Mouse (Mus musculus): ENCODE measurements around the gene Spem2. TPM values are rescaled to one million over a fixed set of nuclear protein-coding genes. Genes with fewer than 3 reads are reported as not detected.
A peak's percentile ranks its signal among the peaks of the same experiment; 100 is the strongest.
"Not testable (repeated sequence)": the region's sequence is repeated elsewhere in the genome, so short reads cannot be mapped to it uniquely, and the experiment has no call there.

The Spem2 gene
- total RNA-seq (2021) = not detected

- no peak for DNase-seq
Observed at GRCm38 (mm10) chr11:69818365-69818764, at the start of gene Spem2. Spem2 (minus strand) TSS chr11:69818465.

GRCm38 (mm10) chr11:69867335-69867734 is 49.1 kb upstream of the Spem2 start:
- DNase-seq = no peak

DNA sequence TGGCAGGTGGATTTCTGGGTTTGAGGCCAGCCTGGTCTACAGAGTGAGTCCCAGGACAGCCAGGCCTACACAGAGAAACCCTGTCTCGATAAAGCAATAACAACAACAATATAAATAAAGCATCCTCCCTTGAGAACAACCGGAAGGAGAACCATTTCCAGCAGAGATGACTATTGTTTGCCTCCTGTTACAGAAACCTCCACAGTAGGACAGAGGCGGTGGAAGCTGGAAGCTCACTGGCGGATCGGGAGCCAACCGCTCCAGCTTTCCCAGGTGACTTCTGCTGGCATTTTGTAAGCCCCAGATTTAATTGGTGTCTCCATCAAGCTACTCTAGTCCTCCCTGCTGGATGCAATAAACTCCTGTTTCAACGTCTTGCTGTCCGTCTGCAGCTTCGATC is 47.3 kb upstream of the Spem2 start:
- DNase-seq = no peak

DNA sequence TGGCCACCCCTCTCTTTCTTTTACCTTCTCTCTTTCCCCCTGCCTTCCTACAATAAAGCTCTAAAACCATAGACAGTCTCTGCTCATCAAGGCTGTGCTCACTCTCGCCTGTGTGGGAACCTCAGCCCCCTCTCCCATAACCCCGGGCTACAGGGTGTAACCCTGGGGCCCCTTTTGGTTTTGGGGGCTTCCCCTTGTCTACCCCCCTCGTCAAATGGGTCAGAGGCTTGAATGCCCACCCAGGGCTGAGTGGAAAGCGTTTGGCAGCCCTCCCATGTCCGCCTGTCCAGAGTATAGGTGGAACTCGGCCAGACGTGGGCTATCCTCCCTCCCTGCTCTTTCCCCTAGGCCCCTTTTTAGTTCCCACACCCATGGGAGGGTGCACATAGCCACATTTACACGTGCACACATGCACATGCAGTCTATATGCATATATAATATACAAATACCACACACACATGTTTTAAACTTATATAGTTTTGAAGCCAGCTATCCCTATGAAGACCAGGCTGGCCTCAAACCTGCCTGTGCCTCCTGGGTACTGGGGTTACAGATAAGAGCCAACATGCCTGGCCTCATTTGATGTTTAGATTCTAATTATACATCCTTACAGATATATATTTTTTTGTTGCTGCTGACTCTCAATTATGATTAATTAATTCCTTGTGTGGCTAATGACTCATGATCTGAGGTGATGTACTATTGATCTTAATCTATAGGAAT is 46.0 kb upstream of the Spem2 start:
- DNase-seq = no peak

- DNase-seq = not testable (repeated sequence)
Observed at GRCm38 (mm10) chr11:69863729-69864128, 45.5 kb upstream of the Spem2 start.

- DNase-seq = no peak
Observed at GRCm38 (mm10) chr11:69858113-69858998, 40.1 kb upstream of the Spem2 start, which contains the start of gene Tnk1. Tnk1 (minus strand) TSS chr11:69858730.

DNA sequence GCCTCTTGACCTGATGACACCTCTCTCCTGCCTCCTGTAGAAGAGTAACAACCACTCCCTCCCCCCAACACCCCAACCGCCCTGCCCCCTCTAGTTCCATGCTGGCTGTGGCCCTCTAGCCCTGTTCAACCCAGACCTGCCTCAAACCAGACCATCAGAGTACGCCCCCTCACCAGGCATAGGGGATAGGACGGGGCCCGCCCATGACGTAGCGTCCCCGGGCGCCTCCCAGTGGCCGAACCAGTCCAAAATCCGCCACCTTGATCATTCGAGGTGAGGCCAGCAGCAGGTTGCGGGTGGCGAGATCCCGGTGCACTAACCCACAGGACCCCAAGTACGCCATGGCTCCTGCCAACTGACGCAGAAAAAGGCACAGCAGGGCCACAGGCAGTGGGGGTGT is 37.1 kb upstream of the Spem2 start:
- DNase-seq = peak; percentile 63

DNA sequence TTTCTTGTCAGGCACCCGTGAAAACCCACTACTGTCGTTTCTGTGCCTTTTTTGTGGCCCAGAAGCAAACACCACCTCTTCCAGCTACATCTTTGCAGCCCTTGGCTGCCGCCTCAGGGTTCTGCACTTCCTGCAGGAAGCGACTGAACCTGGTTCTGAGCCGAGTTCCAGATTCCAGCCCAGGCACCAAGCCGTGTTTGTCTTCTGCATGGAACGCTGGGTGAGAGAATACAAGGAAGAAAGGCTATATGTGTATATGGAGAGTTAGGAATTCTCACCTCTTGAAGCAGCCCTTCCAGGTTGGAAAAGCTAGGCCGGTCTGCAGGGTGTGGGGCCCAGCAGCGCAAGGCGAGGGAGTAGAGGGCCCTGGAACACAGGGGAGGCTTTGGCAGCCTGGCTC is 36.4 kb upstream of the Spem2 start:
- DNase-seq = no peak

DNA sequence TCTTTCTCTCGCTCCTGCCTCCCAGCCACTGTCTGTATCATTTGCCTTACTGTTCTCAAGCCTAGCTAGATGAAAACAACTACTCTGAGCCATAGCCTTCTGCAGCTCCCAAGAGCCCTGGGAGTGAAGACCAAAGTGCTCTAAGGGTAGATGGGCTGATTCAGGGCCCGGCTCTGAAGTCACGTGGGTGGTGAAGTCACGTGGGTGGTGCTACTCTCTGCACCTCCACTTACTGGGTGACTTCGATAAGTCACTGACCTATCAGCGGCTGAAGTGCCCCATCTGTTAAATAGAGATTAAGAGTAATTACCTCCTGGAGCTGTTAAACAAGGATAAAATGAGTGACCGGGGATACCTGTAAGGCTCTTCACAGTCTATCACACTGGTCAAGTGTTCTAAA is 35.7 kb upstream of the Spem2 start:
- no peak for DNase-seq

DNA sequence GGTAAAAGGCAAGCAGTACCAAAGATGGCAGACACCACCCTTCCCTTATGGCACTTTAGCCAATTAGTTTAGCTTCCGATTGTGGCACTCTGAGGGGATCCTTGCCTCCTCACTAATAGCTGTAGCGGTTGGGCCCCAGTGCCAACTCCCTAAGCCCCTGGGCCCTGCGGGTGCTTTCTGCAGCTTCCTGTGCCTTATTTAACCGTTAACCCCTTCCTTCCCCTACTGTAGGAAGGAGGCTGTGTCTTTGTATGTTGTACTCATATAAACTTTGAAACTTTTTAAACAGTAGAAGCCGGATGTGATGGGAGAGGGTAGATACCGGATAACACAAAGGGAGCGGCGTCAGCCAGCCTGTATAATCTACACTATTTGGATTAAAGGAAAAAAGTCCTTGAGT is 32.5 kb upstream of the Spem2 start:
- no peak for DNase-seq

DNA sequence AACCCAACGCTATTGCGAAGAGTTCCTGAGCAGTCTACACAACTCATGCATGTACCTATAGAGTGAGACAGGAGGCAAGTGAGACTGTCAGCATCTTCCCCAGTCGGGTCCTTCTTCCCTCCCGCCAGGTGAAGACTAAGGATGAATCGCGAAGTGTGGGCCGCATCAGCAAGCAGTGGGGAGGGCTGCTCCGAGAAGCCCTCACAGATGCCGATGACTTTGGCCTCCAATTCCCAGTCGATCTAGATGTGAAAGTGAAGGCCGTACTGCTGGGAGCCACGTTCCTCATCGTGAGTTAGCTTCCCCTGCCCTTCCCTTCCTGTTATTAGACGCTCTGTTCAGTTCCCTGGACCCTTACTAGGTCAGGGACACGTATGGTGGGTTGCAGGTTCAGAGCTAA is 31.6 kb upstream of the Spem2 start:
- DNase-seq = no peak

- DNase-seq = no peak
Observed at GRCm38 (mm10) chr11:69849128-69849527, 30.9 kb upstream of the Spem2 start.

DNA sequence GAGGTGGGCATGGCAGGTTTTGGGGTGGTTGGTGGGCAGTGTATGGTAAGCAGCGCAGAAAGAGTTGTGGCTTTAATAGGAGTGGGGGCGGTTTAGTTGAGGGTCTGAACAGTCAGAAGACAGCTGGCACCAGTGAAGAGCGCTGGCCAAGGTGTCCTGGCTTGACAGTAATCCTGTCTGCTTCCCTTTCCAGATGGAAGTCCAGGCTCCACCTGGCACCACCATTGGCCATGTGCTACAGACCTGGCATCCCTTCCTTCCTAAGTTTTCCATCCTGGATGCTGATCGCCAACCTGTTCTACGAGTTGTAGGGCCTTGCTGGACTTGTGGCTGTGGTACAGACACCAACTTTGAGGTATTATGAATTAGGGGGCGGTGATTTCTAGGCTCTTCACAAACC is 29.8 kb upstream of the Spem2 start:
- DNase-seq = no peak

DNA sequence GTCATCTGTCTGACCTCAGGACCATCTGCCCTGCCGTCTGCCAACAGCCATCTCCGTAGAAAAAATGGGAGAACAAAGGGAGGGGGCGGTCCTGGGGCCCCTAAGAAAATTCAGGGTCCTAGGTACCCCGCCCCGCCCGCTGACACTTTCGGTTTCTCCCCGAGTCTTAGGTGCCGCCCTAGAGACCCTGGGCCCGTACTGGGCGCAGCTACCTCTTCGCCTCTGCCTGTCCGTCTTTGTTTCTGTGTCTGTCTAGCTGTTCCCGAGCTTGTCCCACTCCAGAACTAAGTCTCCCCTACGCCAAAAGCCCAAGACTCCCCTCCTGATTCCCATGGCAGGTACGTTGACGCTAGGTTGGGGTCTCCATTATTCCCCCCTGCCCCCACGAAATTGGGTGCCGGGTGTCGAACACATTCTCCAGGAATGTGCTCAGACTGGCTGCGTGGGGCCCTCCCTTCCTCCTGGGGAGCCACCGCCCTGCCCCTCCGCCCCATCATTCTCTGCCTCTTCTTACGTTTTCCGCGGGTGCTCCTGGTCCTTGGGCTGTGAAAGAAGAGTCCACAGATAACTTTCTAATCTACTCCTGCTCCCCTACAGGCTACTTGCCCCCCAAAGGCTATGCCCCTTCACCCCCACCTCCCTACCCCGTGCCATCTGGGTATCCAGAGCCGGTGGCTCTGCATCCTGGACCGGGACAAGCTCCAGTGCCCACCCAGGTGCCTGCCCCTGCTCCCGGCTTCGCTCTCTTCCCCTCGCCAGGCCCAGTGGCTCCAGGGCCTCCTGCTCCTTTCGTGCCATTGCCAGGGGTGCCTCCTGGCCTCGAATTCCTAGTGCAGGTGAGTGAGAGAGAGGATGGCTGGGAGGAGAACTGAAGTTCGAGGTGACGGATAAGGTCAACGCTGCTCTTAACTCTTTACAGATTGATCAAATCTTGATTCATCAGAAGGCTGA is 28.7 kb upstream of the Spem2 start:
- DNase-seq = peak; percentile 45

DNA sequence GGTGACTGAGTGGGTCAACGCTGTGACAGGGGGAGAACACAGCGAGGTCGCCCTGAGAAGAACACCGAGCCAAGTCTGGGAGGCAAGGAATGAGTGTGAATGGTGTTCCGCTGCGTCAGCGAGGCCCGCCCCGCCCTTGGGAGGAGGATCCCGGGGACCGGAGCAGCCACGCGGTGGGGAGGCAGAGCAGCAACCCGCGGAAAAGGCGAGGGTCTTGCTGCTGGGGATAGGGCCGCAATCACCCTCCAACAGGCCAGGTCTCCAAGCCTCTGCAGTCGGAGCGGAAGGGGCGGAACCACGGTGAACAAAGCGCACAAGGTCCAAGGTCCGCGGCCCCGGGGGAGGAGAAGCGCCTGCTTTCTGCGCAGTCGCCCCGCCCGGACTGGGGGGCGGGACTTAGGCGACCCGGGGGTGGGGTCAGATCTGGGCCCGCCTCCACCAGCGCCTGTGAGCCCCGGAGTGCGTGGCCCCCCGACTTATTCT is 28.0 kb upstream of the Spem2 start, which contains the start of gene Plscr3:
Gene Plscr3, plus strand, starts transcription at position 179 of the 483 bp plus-strand sequence.
- peak; percentile 95 for DNase-seq

- DNase-seq = no peak
Observed at GRCm38 (mm10) chr11:69838714-69839104, 20.4 kb upstream of the Spem2 start.

- DNase-seq = peak; percentile 96
Observed at GRCm38 (mm10) chr11:69837952-69838713, 19.9 kb upstream of the Spem2 start, which contains the start of gene Tmem256. Tmem256 (plus strand) TSS chr11:69838514.

DNA sequence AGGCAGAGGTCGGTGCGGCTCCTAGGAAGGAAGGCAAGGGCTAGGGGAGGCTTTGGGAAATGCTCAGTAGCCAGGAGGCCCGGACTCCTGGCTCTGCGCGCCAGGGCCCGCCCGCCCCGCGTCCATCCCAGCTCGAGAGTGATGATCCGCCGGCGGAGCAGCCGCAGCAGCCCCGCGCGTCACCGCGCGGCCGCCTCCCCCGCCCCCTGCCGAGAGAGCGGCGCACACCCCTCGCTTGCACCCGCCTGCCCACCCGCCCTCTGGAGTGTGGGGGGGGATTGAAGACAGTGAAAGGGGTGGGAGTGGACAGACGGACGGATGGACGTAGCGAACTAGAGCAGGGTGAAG is 19.3 kb upstream of the Spem2 start, which contains the start of gene Nlgn2:
Gene Nlgn2, minus strand, starts transcription at position 181 of the 348 bp plus-strand sequence.
- no peak for DNase-seq

GRCm38 (mm10) chr11:69836703-69837576 is 18.7 kb upstream of the Spem2 start:
- peak; percentile 47 for DNase-seq

DNA sequence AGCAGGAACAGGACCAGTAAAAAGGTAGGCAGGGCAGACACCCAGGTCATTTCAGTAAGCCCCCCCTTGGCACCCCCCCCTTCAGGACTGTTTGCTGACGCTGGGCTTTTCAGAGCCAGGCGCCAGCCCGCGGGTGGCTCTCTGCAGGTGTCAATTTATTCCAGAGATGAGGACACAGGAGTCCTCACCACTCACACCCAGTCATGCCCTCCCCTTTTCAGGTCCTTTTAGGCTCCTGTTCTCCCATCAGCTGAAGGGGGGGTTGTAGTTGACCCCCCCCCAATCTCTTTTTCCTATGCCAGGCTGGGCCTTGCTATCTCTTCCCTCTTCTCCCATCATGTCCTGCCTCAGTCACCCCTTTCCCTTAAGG is 17.7 kb upstream of the Spem2 start:
- DNase-seq = no peak
